Mouse (Mus musculus): ENCODE data around the gene Dcaf8.
A peak's percentile ranks its signal among the peaks of the same experiment; 100 is the strongest.

The Dcaf8 gene

DNA sequence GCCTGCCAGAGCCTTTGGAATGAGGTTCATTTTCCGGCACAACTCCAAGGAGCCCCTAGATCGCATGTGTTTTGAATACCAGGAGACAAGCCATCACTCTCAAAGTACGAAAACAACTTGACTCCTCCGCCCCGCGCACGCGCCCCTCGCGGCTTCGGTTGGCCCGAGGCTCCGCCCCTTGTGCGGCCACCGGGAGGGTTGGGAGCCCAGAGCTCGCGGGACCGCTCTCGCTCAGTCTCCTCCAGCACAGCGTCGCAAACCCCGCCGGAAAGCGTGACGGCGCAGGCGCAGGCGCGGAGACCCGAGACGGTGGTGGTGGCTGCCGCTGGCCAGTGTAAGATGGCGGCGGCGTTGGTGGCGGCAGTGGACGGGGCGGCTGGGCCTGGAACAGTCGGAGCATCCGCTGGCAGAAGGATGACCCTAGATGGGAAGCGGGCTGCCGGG, at the start of gene Dcaf8:
TSS of gene Dcaf8 (plus strand) at position 250 of the 444 bp plus-strand sequence.
- DNase-seq (ENCODE audit: low read depth in 2 of 2, low spot score in 2 of 2): peak; percentile 97 to 98

DNA sequence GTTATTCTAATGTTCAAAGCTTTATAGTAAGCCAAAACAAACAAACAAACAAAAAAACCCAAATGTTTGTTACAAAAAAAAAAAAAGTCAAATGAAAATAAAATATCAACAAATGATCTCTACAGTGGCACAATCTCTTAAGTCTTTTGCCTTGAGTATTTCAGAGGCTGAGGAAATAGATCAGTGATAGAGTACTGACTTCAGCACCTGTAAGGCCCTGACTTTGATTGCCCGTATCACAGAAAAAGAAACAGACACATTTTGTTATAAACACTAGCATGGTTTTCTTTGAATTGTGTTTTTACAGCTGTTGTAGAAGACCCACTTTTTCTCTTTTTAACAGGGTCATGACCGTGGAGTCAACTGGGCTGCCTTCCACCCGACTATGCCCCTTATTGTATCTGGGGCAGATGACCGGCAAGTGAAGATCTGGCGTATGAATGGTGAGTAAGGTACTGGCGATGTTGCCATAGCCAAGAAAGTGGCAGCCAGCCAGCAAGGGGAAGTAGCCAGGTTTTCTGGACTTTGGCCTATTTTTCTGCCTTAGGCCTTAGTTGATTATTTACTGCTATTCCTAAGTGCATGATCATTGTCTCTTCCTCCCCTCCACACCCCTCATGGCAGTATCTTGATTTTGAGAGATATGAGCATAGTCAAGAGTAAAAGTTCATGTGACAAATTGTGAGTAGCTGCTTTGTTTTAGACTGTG, 48.4 kb upstream of the Dcaf8 start:
- DNase-seq (ENCODE audit: low read depth in 2 of 2, low spot score in 2 of 2): no peak

DNA sequence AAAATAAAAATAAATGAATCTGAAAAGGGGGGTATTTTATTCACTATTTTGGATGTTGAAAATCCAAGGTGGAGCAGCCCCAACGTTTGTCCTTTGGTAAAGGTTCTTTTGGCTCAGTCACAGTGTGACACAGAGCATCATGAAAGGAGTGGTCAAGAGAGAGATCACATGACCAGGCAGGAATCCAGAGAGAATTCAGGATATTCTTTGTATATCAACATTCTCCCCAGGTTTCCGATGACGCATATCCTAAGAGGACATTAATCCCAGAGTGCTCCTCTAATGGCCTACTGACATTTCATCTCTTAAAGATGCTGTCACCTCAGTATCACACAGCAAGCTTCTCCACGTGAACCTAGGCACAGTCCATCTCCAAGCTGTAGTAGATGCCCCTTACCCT, 44.3 kb upstream of the Dcaf8 start:
- no peak for DNase-seq (ENCODE audit: low read depth in 2 of 2, low spot score in 2 of 2)

DNA sequence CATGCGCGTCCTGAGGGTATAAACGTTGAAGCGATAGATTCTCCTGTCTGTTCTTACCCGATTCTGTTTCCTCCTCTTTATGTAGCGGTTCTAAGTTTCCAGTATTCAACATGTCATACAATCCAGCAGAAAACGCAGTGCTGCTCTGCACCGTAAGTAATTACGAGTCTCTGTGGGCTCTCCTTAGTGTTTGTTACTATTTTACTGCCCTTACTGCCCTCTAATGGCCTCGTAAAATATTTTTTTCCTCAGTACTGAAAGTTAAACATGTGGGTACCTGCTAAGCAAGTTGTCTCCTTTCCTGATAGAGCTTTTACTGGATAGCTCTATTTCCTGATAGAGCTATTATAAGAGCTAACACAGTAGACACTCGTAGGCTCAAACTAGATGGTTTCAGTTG, 42.8 kb upstream of the Dcaf8 start:
- DNase-seq (ENCODE audit: low read depth in 2 of 2, low spot score in 2 of 2): no peak

DNA sequence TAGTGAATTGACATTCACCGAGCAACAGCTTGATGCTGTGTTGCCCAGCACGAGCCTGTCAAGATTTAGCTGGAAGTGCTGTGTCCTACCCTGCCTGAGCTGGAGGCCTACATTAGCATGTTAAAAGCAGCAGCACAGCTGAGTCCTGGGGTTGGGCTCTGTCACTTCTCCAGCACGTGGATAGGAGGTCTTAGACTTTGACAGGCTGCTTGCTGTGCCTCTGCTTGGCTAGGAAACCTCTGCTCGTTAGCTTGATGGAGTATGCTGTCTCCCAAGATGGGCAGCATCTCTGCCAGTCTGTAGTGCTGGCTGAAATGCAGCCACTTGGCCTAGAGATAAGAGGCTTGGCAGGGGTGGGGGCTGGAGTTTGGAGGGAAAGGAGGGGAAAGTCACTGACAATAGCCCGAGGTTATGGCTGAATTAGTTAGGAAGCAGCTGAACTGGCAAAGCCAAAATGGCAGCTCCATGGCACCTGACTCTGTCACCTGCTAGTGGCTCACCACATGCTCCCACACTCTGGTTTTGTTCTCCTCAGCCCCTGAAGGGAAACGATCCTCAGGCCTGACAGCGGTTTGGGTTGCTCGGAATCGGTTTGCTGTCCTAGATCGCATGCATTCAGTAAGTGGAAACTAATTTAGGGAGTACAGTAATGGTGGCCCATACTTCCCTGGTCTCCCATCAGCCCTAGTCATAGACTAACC, 40.0 kb upstream of the Dcaf8 start:
- no peak for DNase-seq (ENCODE audit: low read depth in 2 of 2, low spot score in 2 of 2)

DNA sequence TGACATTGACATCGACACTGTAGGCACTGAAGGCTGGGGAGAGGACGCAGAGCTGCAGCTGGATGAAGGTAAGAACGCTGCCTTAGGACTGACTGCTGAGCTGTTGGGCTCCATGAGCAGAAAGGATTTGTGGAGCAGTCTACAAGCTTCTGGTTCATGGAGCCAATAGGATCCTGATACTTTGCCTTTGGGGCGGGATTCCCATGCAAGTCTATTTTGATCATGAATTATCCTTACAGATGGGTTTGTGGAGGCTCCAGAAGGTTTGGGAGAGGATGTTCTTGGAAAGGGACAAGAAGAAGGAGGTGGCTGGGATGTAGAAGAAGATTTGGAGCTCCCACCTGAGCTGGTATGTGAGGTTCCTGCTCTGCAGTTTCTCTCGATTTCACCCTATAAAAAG, 30.9 kb upstream of the Dcaf8 start:
- DNase-seq (ENCODE audit: low read depth in 2 of 2, low spot score in 2 of 2): no peak

DNA sequence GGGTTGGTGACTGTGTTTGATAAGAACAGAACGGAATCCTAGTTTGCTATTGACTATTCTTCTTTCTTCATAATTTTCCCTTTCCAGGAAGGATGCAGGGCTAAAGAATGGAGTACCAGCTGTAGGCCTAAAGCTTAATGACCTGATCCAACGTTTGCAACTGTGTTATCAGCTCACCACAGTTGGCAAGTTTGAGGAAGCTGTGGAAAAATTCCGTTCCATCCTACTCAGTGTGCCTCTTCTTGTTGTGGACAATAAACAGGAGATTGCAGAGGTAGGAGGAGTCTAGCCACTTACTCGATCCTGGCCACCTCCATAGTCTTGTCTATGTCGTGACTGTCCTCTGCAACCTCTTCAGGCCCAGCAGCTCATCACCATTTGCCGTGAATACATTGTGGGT, 28.8 kb upstream of the Dcaf8 start:
- DNase-seq (ENCODE audit: low read depth in 2 of 2, low spot score in 2 of 2): no peak

DNA sequence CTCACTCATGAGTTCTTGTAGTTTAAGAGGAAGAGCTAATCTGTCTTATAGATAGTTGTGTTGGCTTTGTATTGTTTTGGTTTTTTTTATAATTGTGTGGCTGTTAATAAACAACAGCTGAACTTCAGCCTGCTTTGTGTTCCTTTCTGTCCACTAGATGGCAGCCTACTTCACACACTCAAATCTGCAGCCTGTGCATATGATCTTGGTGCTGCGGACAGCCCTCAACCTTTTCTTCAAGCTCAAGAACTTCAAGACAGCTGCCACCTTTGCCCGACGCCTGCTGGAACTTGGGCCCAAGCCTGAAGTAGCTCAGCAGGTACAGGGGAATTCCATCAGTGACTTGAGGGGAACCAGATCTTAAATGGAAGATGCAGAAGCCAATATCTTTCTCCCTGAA, 28.2 kb upstream of the Dcaf8 start:
- peak; percentile 34 to 38 for DNase-seq (ENCODE audit: low read depth in 2 of 2, low spot score in 2 of 2)

DNA sequence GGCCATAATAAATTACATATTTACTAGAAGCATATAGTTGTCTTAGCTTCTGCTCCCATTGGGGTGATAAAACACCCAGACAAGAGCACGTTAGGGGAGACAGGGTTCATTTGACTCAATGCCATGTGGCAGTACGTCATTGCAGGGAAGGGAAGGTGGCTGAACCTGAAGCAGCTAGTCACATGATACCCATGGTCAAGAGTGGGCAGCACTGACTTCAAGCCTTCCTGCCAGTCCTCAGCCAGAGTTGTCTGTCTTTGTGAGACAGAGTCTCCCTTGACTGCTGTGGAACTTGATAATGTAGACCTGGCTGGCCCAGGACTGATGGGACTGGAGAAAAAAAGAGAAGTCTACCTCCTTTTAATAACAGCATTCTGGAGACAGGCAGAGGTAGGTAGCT, 25.2 kb upstream of the Dcaf8 start:
- no peak for DNase-seq (ENCODE audit: low read depth in 2 of 2, low spot score in 2 of 2)

DNA sequence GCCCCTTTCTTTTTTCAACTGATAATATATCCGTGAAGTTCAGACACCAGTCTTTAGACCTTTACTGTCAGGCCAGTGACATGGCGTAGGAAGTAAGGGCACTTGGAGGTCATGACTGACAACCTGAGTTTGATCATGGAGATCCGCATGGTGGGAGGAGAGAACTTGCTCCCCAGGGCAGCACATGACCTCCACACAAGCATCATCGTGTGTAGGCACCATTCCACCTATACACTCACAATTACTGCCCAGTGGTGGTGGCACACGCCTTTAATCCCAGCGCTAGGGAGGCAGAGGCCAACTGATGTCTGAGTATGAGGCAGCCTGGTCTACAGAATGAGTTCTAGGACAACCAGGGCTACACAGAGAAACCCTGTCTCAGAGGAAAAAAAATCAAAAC, 23.3 kb upstream of the Dcaf8 start:
- DNase-seq (ENCODE audit: low read depth in 2 of 2, low spot score in 2 of 2): no peak

DNA sequence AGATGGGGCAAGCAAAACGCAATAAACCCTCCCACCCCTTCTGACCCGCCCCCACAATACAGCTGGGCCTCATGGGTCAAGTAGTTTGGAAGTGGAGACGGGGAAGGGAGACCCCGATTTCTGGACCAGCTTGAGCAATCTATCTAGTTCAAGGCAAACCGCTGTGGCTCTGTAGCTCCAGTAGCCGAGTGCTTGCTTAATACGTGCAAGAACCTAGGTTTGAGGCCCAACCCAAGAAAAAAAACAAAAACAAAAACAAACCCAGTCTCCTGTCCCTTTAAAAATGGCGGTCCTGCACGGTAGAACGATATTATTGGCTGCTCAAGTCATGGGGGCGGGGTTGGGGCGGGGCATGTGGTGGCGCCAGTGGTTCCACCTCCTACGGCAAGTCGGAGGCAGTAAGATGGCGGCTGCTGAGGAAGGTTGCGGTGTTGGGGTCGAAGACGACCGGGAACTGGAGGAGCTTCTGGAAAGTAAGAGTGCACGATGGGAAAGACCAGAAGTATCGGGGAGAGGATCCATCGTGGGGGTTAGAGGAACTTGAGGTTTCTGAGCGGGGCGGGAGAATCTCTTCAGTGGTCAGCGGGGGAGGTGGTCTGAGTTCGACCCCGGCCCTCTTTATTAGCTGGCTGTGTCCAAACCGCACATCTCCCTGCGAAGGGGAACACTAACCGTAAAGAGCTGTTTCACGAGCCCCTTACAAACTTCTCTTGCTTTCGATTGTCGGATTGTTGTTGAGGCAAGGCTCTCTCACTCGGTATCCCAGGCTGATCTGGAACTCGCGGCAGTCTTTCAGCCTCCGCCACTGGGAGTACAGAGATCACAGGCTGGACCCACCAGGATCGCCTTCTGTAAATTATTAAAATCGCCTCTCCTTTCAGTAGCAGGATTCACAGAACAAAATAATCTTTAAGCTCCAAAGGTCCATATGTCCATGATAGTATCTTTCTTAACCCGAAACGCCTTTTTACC, 21.2 kb upstream of the Dcaf8 start, which contains the start of gene Pex19:
TSS of gene Pex19 (plus strand) at position 380 of the 972 bp plus-strand sequence.
- DNase-seq (ENCODE audit: low read depth in 2 of 2, low spot score in 2 of 2): peak; percentile 63 to 64

DNA sequence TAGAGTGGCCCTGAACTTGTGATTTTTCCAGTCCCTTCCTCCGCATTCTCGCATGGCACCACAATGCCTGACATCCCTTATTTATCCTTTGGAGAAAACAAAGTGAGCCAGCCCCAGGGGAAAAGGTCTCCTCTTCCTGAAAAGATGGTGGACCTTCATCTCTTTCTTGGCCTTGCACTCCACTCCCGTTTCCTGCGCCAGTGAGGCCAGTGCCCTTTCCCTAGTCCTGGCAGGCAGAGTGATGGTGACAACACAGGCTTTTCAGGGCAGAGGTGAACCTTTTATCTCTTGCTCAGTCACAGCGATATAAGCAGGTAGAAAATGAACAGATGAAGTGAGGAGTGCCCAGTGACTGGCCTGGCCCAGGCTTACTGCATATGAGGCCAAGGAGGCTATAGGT, 20.4 kb upstream of the Dcaf8 start:
- no peak for DNase-seq (ENCODE audit: low read depth in 2 of 2, low spot score in 2 of 2)

DNA sequence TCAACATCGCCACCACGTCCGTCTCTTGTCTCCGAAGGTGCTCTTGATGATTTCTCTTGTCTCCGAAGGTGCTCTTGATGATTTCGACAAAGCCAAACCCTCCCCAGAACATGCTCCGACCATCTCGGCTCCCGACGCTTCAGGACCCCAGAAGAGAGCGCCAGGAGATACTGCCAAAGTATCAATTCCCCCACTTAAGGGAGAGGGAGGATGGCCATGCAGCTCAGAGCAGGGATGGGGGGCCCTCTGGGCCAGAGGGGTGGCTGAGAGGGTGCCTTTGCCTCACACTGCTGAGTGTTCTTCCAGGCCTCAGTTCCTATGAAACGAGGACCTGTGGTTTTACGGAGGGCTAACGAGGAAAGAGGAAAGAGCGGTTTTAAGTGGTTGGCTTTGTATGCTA, 19.3 kb upstream of the Dcaf8 start:
- DNase-seq (ENCODE audit: low read depth in 2 of 2, low spot score in 2 of 2): no peak

DNA sequence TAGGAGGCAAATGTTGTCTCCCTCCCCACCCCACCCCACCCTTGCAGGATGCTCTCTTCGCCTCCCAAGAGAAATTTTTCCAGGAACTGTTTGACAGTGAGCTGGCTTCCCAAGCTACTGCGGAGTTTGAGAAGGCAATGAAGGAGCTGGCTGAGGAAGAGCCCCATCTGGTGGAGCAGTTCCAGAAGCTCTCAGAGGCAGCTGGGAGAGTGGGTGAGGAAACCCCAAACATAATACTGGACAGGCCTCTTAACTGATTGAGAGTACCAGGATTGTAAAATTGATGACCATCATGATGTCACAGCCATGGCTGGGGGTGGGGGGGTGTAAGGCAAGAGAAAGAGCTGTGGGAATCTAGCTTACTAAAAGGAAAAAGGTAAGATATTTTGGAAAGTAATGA, 18.8 kb upstream of the Dcaf8 start:
- DNase-seq (ENCODE audit: low read depth in 2 of 2, low spot score in 2 of 2): no peak

DNA sequence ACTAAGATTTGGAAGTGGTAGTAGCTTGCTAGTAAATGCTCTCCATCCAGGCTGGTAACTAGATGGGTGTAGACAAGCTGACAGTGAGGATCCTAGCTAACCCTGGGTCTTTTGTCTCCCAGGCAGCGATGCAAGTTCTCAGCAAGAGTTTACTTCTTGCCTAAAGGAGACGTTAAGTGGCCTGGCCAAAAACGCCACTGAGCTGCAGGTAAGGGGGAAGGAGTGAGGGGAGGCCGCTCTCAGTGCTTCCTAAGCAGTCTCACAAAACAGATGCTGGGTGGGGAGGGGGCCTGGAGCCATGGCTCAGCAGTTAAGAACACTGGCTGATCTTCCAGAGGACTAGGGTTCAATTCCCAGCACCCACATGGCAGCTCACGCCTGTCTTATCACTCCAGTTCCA, 18.1 kb upstream of the Dcaf8 start:
- no peak for DNase-seq (ENCODE audit: low read depth in 2 of 2, low spot score in 2 of 2)

DNA sequence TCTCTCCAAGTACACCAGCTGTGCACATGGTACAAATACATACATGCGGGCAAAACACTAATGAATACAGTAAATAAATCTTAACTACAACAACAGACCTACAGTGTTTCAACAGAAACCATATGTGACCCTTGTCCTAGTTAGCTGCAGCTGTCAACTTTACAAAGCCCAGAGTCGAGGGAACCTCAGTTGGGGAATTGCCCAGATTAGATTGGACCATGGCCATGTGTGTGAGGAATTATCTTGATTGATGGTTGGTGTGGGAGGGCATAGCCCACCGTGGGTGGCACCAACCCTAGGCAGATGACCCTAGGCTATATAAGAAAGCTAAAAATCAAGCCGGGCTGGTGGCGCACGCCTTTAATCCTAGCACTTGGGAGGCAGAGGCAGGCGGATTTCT, 15.6 kb upstream of the Dcaf8 start:
- no peak for DNase-seq (ENCODE audit: low read depth in 2 of 2, low spot score in 2 of 2)

DNA sequence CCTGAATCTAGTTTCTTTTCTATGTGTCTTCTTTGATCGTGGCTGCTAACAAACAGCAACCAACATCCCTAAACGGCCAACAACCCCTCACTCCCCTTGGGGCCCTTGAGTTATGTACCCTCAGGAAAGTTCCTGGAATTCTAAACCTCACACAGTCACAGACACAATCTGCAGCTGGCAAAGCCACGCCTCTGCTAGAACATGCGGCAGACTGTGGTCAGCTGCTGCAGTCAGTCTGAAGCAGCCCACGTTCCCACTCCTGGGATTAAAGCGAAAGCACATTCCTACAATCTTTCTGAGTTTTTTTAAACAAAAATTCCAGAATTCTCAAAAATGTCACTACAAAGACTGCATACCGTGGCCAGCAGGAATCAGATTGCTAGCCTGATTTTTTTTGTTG, 14.3 kb upstream of the Dcaf8 start:
- DNase-seq (ENCODE audit: low read depth in 2 of 2, low spot score in 2 of 2): no peak

DNA sequence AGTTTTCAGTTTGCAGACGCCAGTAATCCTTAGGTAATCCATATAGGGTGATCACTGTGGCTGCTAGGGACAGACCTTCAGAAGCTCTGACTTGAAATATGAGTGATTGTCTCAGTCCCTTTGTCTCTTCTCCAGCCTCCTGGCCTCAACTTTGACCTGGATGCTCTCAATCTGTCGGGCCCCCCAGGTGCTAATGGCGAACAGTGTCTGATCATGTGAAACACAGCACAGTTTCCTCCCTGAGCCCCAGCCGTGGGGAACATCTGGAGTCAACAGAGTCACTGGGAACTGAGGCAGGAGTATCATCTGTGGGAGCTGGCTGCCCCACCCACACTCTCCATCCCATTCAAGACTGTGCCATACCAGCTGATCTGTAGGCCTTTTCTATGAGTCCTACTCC, 13.8 kb upstream of the Dcaf8 start:
- DNase-seq (ENCODE audit: low read depth in 2 of 2, low spot score in 2 of 2): no peak

DNA sequence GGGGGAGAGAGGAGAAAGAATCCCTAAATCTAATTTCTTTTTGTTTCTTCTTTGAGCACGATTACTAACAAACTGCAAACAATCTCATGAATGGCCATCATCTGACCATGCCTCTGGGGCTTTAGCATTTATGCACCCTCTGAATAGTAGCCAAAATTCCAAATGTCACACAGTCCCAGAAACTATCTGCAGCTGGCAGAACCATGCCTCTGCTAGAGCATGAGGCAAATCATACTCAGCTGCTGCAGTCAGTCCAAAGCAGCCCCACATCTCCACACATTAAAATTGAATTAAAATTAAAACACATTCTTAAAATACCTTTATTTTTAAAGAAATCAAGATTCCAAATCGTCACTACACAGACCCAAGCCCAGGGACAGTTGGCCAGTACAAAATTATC, 7.7 kb upstream of the Dcaf8 start:
- no peak for DNase-seq (ENCODE audit: low read depth in 2 of 2, low spot score in 2 of 2)

DNA sequence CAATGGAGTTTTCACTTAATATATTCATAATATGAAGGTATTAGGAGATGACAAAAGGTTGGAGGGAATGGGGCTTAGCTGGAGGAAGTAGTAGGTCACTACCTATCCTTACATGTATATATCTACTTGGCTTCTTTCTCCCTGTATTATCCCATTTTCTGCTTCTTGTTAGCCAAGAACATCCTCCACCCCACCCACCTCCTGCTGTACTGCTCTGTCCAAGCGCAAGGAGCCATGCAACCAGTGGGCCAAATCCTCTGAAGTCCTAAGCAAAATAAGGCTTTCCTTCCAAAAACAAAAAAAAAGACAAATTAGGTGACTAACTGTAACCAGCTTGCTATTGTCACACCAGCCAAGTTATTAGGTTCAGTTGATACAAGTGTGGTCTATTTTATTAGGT, 7.1 kb upstream of the Dcaf8 start:
- no peak for DNase-seq (ENCODE audit: low read depth in 2 of 2, low spot score in 2 of 2)

DNA sequence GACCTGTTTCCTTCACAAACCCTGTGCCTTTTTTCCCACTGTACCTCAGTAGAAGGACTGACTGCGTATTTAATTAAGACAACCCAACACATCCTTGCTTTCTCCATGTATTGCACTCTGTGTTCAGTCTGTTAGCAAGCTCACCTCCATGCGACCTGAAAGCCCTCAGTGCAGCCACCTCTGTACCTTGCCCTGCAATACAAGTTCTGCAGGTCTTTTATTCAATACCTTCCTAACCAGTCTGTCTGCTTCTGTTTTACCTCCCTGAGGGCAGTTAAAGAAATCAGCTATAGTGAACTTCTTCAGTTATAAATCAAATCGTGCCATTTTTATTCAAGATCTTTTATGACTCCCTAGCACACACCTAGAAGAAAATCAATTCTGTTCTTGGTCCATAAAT, 6.4 kb upstream of the Dcaf8 start:
- no peak for DNase-seq (ENCODE audit: low read depth in 2 of 2, low spot score in 2 of 2)

DNA sequence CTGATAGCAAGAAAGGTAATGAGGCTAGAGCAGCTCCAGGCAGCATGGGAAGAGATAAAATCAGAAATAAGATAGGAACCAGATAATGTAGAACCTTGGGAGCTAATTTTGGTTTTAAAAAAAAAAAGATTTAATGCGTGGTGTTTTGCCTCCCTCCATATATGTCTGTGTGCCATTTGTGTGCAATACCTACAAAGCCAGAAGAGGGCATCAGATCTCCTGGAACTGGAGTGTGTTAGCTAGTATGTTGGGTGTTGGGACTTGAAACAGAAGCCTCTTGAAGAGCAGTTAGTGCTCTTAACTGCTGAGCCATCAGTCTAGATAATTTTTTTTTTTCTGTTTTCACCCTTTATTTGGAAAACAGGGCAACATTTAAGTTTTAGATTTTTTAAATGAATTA, 4.3 kb upstream of the Dcaf8 start:
- DNase-seq (ENCODE audit: low read depth in 2 of 2, low spot score in 2 of 2): peak; percentile 63 to 80

Data from CD8-positive naive resting alpha-beta T cell, adult 2 months (primary cell).